Mouse (Mus musculus): ENCODE measurements at regions not wholly inside any gene's neighbourhood (a gene's known extent, or its start where the extent isn't known, plus 50 kb on each side); places are given as distances from the start of the nearest gene placed in this dataset.

GRCm38 (mm10) chr3:19421430-19421944 lies 207.0 kb downstream of the 1700064H15Rik start:
- Histone ChIP-seq H3K79me2 (ENCODE audit: control insufficient read depth, insufficient read depth) (no peaks in the 10 kb centered on the region), H3K36me3 (ENCODE audit: control insufficient read depth, insufficient read depth) (no peaks in the 10 kb centered on the region), H3K4me2 (ENCODE audit: low read depth) (no peak overlapping the region), H3ac (ENCODE audit: control insufficient read depth, insufficient read length) (no peak overlapping the region), H3K4me3 (no peak overlapping the region), H3K27me3 (ENCODE audit: control insufficient read depth, insufficient read depth, insufficient read length) (no peaks in the 10 kb centered on the region)
- TF ChIP-seq REST (IDR thresholded peaks at IDR 0.05; ENCODE audit: insufficient read depth, insufficient read length): no peak
- TF ChIP-seq MYOD1 (IDR thresholded peaks at IDR 0.05; ENCODE audit: control insufficient read depth in 1 of 3, insufficient read length in 2 of 3, low read depth in 2 of 3): no peak
- no peak for TF ChIP-seq TCF3 (IDR thresholded peaks at IDR 0.05; ENCODE audit: insufficient read length, low read depth)
- no peak for TF ChIP-seq MAX (IDR thresholded peaks at IDR 0.05; ENCODE audit: low read depth)
- TF ChIP-seq MYOG (IDR thresholded peaks at IDR 0.05; ENCODE audit: control insufficient read depth in 1 of 3, insufficient read depth in 1 of 3, insufficient read length in 2 of 3, low read depth in 2 of 3): no peak

- Histone ChIP-seq H3K79me2 (ENCODE audit: control insufficient read depth, insufficient read depth) (no peaks in the 10 kb centered on the region), H3ac (ENCODE audit: control insufficient read depth, insufficient read length) (no peak overlapping the region), H3K4me2 (ENCODE audit: low read depth) (no peak overlapping the region), H3K4me3 (no peak overlapping the region), H3K36me3 (ENCODE audit: control insufficient read depth, insufficient read depth) (no peaks in the 10 kb centered on the region), H3K27me3 (ENCODE audit: control insufficient read depth, insufficient read depth, insufficient read length) (no peaks in the 10 kb centered on the region)
- TF ChIP-seq USF1 (IDR thresholded peaks at IDR 0.05; ENCODE audit: low read depth) (no peak), REST (IDR thresholded peaks at IDR 0.05; ENCODE audit: insufficient read depth, insufficient read length) (no peak)
These were observed 207.6 kb downstream of the 1700064H15Rik start for GRCm38 (mm10) chr3:19420912-19421311.

- H3K4me3 ChIP-seq: no peak overlapping the region
- no peaks in the 10 kb centered on the region for H3K27me3 ChIP-seq (ENCODE audit: control insufficient read depth, insufficient read depth, insufficient read length)
- peak overlapping the region; percentile 12 for H3K4me2 ChIP-seq (ENCODE audit: low read depth)
- no peaks in the 10 kb centered on the region for H3K36me3 ChIP-seq (ENCODE audit: control insufficient read depth, insufficient read depth)
- TF ChIP-seq SRF (IDR thresholded peaks at IDR 0.05; ENCODE audit: control insufficient read depth, insufficient read length, low read depth) (no peak), MAX (IDR thresholded peaks at IDR 0.05; ENCODE audit: low read depth) (no peak), MYOD1 (IDR thresholded peaks at IDR 0.05; ENCODE audit: control insufficient read depth in 1 of 3, insufficient read length in 2 of 3, low read depth in 2 of 3) (peak in 1 of 3 experiments; percentile 8), MYOG (IDR thresholded peaks at IDR 0.05; ENCODE audit: control insufficient read depth in 1 of 3, insufficient read depth in 1 of 3, insufficient read length in 2 of 3, low read depth in 2 of 3) (no peak), REST (IDR thresholded peaks at IDR 0.05; ENCODE audit: insufficient read depth, insufficient read length) (no peak), POLR2A (IDR thresholded peaks at IDR 0.05; ENCODE audit: insufficient read length, low read depth) (no peak), CEBPB (IDR thresholded peaks at IDR 0.05; ENCODE audit: insufficient read depth, poor library complexity, severe bottlenecking) (no peak), E2F4 (IDR thresholded peaks at IDR 0.05; ENCODE audit: insufficient read depth) (no peak), POLR2AphosphoS2 (IDR thresholded peaks at IDR 0.05; ENCODE audit: insufficient read length, low read depth) (no peak), TCF3 (IDR thresholded peaks at IDR 0.05; ENCODE audit: insufficient read length, low read depth) (no peak), TCF12 (IDR thresholded peaks at IDR 0.05; ENCODE audit: insufficient read depth, poor library complexity, severe bottlenecking) (no peak), USF1 (IDR thresholded peaks at IDR 0.05; ENCODE audit: low read depth) (peak; percentile 52)
- no peak overlapping the region for H3ac ChIP-seq (ENCODE audit: control insufficient read depth, insufficient read length)
- no peaks in the 10 kb centered on the region for H3K79me2 ChIP-seq (ENCODE audit: control insufficient read depth, insufficient read depth)
These were observed 217.4 kb downstream of the 1700064H15Rik start for GRCm38 (mm10) chr3:19410938-19411515.

GRCm38 (mm10) chr3:19408283-19408682 lies 220.2 kb downstream of the 1700064H15Rik start:
- Histone ChIP-seq H3ac (ENCODE audit: control insufficient read depth, insufficient read length) (no peak overlapping the region), H3K4me3 (no peak overlapping the region), H3K4me2 (ENCODE audit: low read depth) (no peak overlapping the region), H3K79me2 (ENCODE audit: control insufficient read depth, insufficient read depth) (no peaks in the 10 kb centered on the region), H3K27me3 (ENCODE audit: control insufficient read depth, insufficient read depth, insufficient read length) (no peaks in the 10 kb centered on the region), H3K36me3 (ENCODE audit: control insufficient read depth, insufficient read depth) (no peaks in the 10 kb centered on the region)
- TF ChIP-seq MAX (IDR thresholded peaks at IDR 0.05; ENCODE audit: low read depth) (no peak), MYOD1 (IDR thresholded peaks at IDR 0.05; ENCODE audit: control insufficient read depth in 1 of 3, insufficient read length in 2 of 3, low read depth in 2 of 3) (peak in 2 of 3 experiments; percentile 89 to 91), POLR2A (IDR thresholded peaks at IDR 0.05; ENCODE audit: insufficient read length, low read depth) (no peak), TCF3 (IDR thresholded peaks at IDR 0.05; ENCODE audit: insufficient read length, low read depth) (peak; percentile 19), REST (IDR thresholded peaks at IDR 0.05; ENCODE audit: insufficient read depth, insufficient read length) (no peak), CEBPB (IDR thresholded peaks at IDR 0.05; ENCODE audit: insufficient read depth, poor library complexity, severe bottlenecking) (no peak), TCF12 (IDR thresholded peaks at IDR 0.05; ENCODE audit: insufficient read depth, poor library complexity, severe bottlenecking) (peak; percentile 18), SRF (IDR thresholded peaks at IDR 0.05; ENCODE audit: control insufficient read depth, insufficient read length, low read depth) (no peak), E2F4 (IDR thresholded peaks at IDR 0.05; ENCODE audit: insufficient read depth) (no peak), POLR2AphosphoS2 (IDR thresholded peaks at IDR 0.05; ENCODE audit: insufficient read length, low read depth) (no peak), MYOG (IDR thresholded peaks at IDR 0.05; ENCODE audit: control insufficient read depth in 1 of 3, insufficient read depth in 1 of 3, insufficient read length in 2 of 3, low read depth in 2 of 3) (peak in 2 of 3 experiments; percentile 73 to 78), USF1 (IDR thresholded peaks at IDR 0.05; ENCODE audit: low read depth) (no peak)

GRCm38 (mm10) chr3:19407591-19408090 lies 220.8 kb downstream of the 1700064H15Rik start:
- no peaks in the 10 kb centered on the region for H3K36me3 ChIP-seq (ENCODE audit: control insufficient read depth, insufficient read depth)
- peak overlapping the region; percentile 41 for H3K4me2 ChIP-seq (ENCODE audit: low read depth)
- H3K79me2 ChIP-seq (ENCODE audit: control insufficient read depth, insufficient read depth): no peaks in the 10 kb centered on the region
- no peaks in the 10 kb centered on the region for H3K27me3 ChIP-seq (ENCODE audit: control insufficient read depth, insufficient read depth, insufficient read length)
- TF ChIP-seq TCF12 (IDR thresholded peaks at IDR 0.05; ENCODE audit: insufficient read depth, poor library complexity, severe bottlenecking): peak; percentile 14
- TF ChIP-seq POLR2AphosphoS2 (IDR thresholded peaks at IDR 0.05; ENCODE audit: insufficient read length, low read depth): no peak
- no peak for TF ChIP-seq MAX (IDR thresholded peaks at IDR 0.05; ENCODE audit: low read depth)
- TF ChIP-seq REST (IDR thresholded peaks at IDR 0.05; ENCODE audit: insufficient read depth, insufficient read length): no peak
- peak in 2 of 3 experiments; percentile 39 to 67 for TF ChIP-seq MYOG (IDR thresholded peaks at IDR 0.05; ENCODE audit: control insufficient read depth in 1 of 3, insufficient read depth in 1 of 3, insufficient read length in 2 of 3, low read depth in 2 of 3)
- no peak for TF ChIP-seq CEBPB (IDR thresholded peaks at IDR 0.05; ENCODE audit: insufficient read depth, poor library complexity, severe bottlenecking)
- TF ChIP-seq USF1 (IDR thresholded peaks at IDR 0.05; ENCODE audit: low read depth): no peak
- TF ChIP-seq TCF3 (IDR thresholded peaks at IDR 0.05; ENCODE audit: insufficient read length, low read depth): no peak
- TF ChIP-seq MYOD1 (IDR thresholded peaks at IDR 0.05; ENCODE audit: control insufficient read depth in 1 of 3, insufficient read length in 2 of 3, low read depth in 2 of 3): peak in 2 of 3 experiments; percentile 88 to 90
- no peak for TF ChIP-seq POLR2A (IDR thresholded peaks at IDR 0.05; ENCODE audit: insufficient read length, low read depth)
- TF ChIP-seq SRF (IDR thresholded peaks at IDR 0.05; ENCODE audit: control insufficient read depth, insufficient read length, low read depth): no peak
- no peak for TF ChIP-seq E2F4 (IDR thresholded peaks at IDR 0.05; ENCODE audit: insufficient read depth)
- no peak overlapping the region for H3ac ChIP-seq (ENCODE audit: control insufficient read depth, insufficient read length)
- H3K4me3 ChIP-seq: no peak overlapping the region
